Mouse (Mus musculus) thymus, adult 2 months (tissue): ENCODE results near the gene Gdpd4. TPM values are rescaled to one million over a fixed set of nuclear protein-coding genes. Genes with fewer than 3 reads are reported as not detected.

ENCODE experiments used
- DNase-seq: peaks from one replicate; pipeline ENCODE4 v3.0.0; 2021
- H3K27ac ChIP-seq: fragments of 200-500 bp; 2 replicates; pipeline ENCODE4 v1.5.1; 2012; ENCODE audit warnings: low read length, control low read depth; ENCODE audit not compliant: control insufficient read depth, insufficient read depth
- H3K27me3 ChIP-seq: fragments of 200-500 bp; 2 replicates; pipeline ENCODE4 v1.6.1; 2012; ENCODE audit warnings: mild to moderate bottlenecking, low read length, moderate library complexity, mixed read lengths; ENCODE audit not compliant: control insufficient read depth, insufficient read depth
- H3K36me3 ChIP-seq: fragments of 200-500 bp; 2 replicates; pipeline ENCODE4 v1.6.1; 2012; ENCODE audit warnings: mild to moderate bottlenecking, low read length, moderate library complexity; ENCODE audit not compliant: control insufficient read depth, insufficient read depth
- H3K4me1 ChIP-seq: fragments of 200-500 bp; replicated peaks from 2 replicates; pipeline ENCODE4 v1.6.1; 2012; ENCODE audit warnings: low read length; ENCODE audit not compliant: control insufficient read depth, insufficient read depth
- H3K4me3 ChIP-seq: fragments of 200-500 bp; 2 replicates; pipeline ENCODE4 v1.5.1; 2012; ENCODE audit warnings: mild to moderate bottlenecking, low read length, control low read depth, moderate library complexity; ENCODE audit not compliant: control insufficient read depth, insufficient read depth
- CTCF ChIP-seq: fragments of 200-500 bp; IDR thresholded peaks from 2 replicates; pipeline ENCODE4 v1.5.1; 2012; ENCODE audit warnings: mild to moderate bottlenecking, control low read depth, low read length, moderate library complexity, borderline replicate concordance; ENCODE audit not compliant: control insufficient read depth, poor library complexity, insufficient read depth; ENCODE audit errors: extremely low read depth
- POLR2A ChIP-seq: fragments of 200-500 bp; IDR thresholded peaks from 2 replicates; pipeline ENCODE4 v1.6.1; 2012; ENCODE audit warnings: mild to moderate bottlenecking, low read length, control low read depth, moderate library complexity; ENCODE audit not compliant: control insufficient read depth, poor library complexity, insufficient read depth; ENCODE audit errors: extremely low read depth
- WGBS: fragments of 180-500 bp; shearing (Covaris S2); methylation state at CpG from one replicate; pipeline ENCODE4 v1.1.7; 2018; 5-methylcytosine and 5-hydroxymethylcytosine counted together
- polyA plus RNA-seq: library from polyadenylated mRNA; depleted of rRNA; stranded (reverse); fragments of >200 nt; gene quantifications from 2 replicates; pipeline ENCODE4 v1.2.3, GENCODE M21; 2012; rRNA removed

Gene Gdpd4
- polyA plus RNA-seq, 1 experiment, result not detected

DNA sequence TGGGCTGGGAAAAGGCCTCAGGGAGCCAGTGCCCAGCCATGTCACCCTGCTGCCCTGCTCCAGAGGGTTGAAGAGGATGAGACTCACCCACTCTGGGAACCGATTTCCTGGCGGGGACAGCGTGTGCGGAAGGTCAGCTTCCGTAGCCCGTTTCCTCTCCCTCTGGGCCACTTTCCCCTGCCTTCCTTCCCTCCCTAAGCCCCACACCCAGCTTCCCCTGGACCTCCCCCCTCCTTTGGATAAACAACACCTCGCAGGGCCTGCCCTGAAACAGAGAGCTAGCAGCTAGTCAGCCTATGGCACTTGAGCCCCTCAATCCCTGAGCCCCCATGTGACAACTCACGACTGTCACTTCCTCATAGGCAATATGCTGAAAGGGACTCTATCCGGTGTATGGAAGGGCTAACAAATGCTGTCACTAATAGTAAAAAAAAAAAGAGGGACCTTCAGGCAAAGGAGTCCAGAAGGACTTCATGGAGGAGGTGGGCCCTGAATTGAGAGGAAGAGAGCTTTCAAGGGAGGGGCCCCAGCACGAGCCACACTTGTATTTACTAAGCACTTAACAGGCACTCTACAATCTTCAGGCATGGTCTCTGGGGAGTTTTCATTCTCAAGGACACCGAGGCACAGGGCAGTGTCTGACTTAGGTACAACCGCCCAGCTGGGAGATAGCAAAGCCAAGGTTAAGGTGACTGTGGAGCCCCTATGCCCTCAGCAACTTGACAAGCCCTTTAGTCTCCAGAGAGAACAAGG is 165.0 kb downstream of the Gdpd4 start:
- Histone ChIP-seq H3K36me3 (no peaks in the 10 kb centered on the region), H3K27me3 (no peaks in the 10 kb centered on the region), H3K4me3 (no peak overlapping the region), H3K27ac (no peak overlapping the region), H3K4me1 (0 out of 2 replicates have a peak, but pooled peaks cover 2% of the 10 kb centered on the region)
- 37% methylated on average over 12 of the region's 12 CpGs for WGBS
- DNase-seq, result no peak
- TF ChIP-seq CTCF (no peak), POLR2A (no peak)

DNA sequence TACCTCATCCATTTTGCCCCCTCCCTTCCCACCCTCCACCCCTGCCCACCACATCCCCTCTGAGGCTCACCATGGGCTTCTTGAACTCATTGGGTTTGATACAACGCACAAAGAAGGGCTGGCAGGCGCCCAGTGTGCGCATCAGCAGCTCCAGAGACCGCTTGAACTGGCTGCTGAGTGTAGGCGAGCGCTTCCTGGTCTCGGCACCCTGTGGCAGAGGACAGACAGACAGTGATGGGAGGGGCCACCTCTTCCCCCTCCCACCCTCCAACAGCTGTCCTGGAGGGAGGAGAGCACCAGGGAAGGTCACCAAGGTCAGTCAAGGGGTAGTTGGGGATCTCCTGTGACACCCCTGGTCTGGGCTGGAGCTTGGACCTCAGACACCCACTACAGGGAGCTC is 165.6 kb downstream of the Gdpd4 start:
- Histone ChIP-seq H3K4me3 (no peak overlapping the region), H3K27ac (no peak overlapping the region), H3K27me3 (no peaks in the 10 kb centered on the region), H3K36me3 (no peaks in the 10 kb centered on the region), H3K4me1 (0 out of 2 replicates have a peak, but pooled peaks cover 2% of the 10 kb centered on the region)
- no peak for TF ChIP-seq CTCF
- TF ChIP-seq POLR2A, result no peak
- DNase-seq, result no peak
- 29% methylated on average over 7 of the region's 7 CpGs for WGBS

- no peaks in the 10 kb centered on the region for H3K27me3 ChIP-seq
- no peak overlapping the region for H3K4me3 ChIP-seq
- WGBS, result 67% methylated on average over 2 of the region's 2 CpGs
- H3K36me3 ChIP-seq, result no peaks in the 10 kb centered on the region
- H3K27ac ChIP-seq, result no peak overlapping the region
- 0 out of 2 replicates have a peak, but pooled peaks cover 2% of the 10 kb centered on the region for H3K4me1 ChIP-seq
- no peak for DNase-seq
- TF ChIP-seq POLR2A, result no peak
- no peak for TF ChIP-seq CTCF
Observed at GRCm38 (mm10) chr7:98086346-98086745, 166.6 kb downstream of the Gdpd4 start.

DNA sequence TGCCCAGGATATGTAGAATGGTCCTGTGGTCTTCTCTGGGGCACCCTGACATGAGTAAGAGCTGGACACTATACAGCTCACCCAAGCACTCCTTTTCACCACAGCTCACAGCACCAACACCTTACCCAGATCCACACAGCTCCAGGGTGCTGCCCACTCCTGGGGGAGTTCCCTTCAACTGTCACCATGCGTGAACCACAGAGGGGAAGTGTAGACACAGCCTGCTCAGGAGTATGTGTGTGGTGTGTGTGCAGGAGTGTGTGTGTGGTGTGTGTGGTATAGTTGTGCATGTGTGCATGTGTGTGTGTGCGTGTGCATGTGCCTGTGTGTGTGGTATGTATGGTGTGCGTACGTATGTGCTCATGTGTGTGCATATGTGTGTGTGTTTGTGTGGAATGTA is 176.1 kb downstream of the Gdpd4 start:
- no peak for DNase-seq
- no peak overlapping the region for H3K4me3 ChIP-seq
- H3K4me1 ChIP-seq, result no peaks in the 10 kb centered on the region
- no peak for TF ChIP-seq CTCF
- TF ChIP-seq POLR2A, result no peak
- H3K27ac ChIP-seq, result no peak overlapping the region
- H3K36me3 ChIP-seq, result no peaks in the 10 kb centered on the region
- H3K27me3 ChIP-seq, result no peaks in the 10 kb centered on the region
- 96% methylated on average over 4 of the region's 4 CpGs for WGBS

- H3K27ac ChIP-seq, result no peak overlapping the region
- no peaks in the 10 kb centered on the region for H3K27me3 ChIP-seq
- no peak overlapping the region for H3K4me3 ChIP-seq
- WGBS, result 95% methylated on average over 8 of the region's 8 CpGs
- H3K36me3 ChIP-seq, result no peaks in the 10 kb centered on the region
- H3K4me1 ChIP-seq, result no peaks in the 10 kb centered on the region
- DNase-seq, result no peak
- TF ChIP-seq POLR2A, result no peak
- TF ChIP-seq CTCF, result no peak
Observed at GRCm38 (mm10) chr7:98097557-98097956, 177.8 kb downstream of the Gdpd4 start.

Other genes with a start within 250 kb of the Gdpd4 start
- 60.8 and 63.3 TPM in 2 replicates for gene Clns1a, start 223.3 kb upstream of the Gdpd4 start, polyA plus RNA-seq
- gene Aqp11, start 181.7 kb upstream of the Gdpd4 start, polyA plus RNA-seq, result 277 and 395 TPM in 2 replicates
- 11.4 and 11.8 TPM in 2 replicates for gene Pak1, start 131.4 kb upstream of the Gdpd4 start, polyA plus RNA-seq
- gene Myo7a, start 199.6 kb downstream of the Gdpd4 start, polyA plus RNA-seq, result 8.0 and 10.1 TPM in 2 replicates
- 1.8 TPM in 2 replicates for gene Omp, start 225.5 kb downstream of the Gdpd4 start, polyA plus RNA-seq